Mouse (Mus musculus): ENCODE measurements at regions not wholly inside any gene's neighbourhood (a gene's known extent, or its start where the extent isn't known, plus 50 kb on each side); places are given as distances from the start of the nearest gene placed in this dataset.

DNA sequence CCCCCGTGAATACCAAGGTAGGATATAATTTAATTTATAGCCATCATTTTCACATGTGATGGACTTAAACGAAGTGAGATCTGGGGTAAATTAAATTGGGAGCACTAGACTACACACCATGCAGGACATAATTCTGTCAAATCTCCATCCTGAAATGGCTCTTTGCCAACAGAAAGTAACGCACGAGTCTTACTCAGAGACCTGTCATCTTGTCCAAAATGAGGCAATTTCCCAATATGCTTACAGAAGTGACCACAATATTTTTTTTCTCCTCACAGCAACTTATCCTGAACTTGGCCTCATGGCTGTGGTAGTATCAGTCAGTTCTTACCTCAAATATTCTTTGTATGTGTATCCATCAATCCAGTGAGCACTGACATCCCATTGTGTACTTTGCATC lies 955.2 kb downstream of the Gsdmc2 start:
- TF ChIP-seq POLR2A (IDR thresholded peaks at IDR 0.05; ENCODE audit: low read depth, low read length) (no peak), CTCF (IDR thresholded peaks at IDR 0.05; ENCODE audit: extremely low read depth, insufficient read depth, insufficient read length, insufficient replicate concordance) (no peak)

All from spleen, adult 2 months (tissue).